Mouse (Mus musculus): ENCODE results near the gene Snx22. TPM values are rescaled to one million over a fixed set of nuclear protein-coding genes. Genes with fewer than 3 reads are reported as not detected.
A peak's percentile ranks its signal among the peaks of the same experiment; 100 is the strongest.

The Snx22 gene
- polyA plus RNA-seq, 1 experiment from 2014 or later, result 2.1 TPM

DNA sequence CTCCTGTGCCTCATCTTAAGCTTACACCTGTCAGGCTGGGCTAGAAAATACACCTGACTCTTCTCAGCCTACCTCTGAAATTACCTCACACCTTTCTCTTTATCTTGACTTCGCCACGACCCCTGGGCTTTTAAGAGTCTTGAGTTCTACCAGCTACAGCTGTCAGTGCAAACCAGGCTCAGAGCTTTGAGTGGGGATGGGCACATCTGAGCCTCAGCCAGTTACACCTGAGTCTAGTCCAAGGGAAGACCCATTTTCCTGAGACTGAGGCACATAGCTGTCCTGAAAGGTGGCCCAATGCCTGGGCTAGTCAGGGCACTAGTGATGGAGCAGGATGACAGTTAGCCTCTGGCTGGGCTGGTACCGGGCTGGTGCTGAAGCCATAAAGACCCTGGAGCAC is 2.7 kb downstream of the Snx22 start:
- Histone ChIP-seq H3K9ac (ENCODE audit: low read depth, low read length) (no peak overlapping the region), H3K4me1 (ENCODE audit: control insufficient read depth, insufficient read depth, low read length) (peaks cover 4% of the 10 kb centered on the region), H3K27me3 (ENCODE audit: control insufficient read depth, insufficient read depth, low read length) (peaks cover 17% of the 10 kb centered on the region), H3K9me3 (replicated peaks; ENCODE audit: control insufficient read depth, low read length) (no peaks in the 10 kb centered on the region), H3K4me2 (no peak overlapping the region), H3K4me3 (ENCODE audit: low read depth, low read length) (no peak overlapping the region), H3K27ac (ENCODE audit: low read depth, low read length) (no peak overlapping the region), H3K36me3 (ENCODE audit: control insufficient read depth, insufficient read depth, low read length) (peaks cover 33% of the 10 kb centered on the region)
- ATAC-seq (replicated peaks; ENCODE audit: insufficient number of reproducible peaks, low FRiP score, low TSS enrichment), result no peak
- WGBS (ENCODE audit: insufficient replicate concordance), result 90% methylated on average over 3 of the region's 3 CpGs

DNA sequence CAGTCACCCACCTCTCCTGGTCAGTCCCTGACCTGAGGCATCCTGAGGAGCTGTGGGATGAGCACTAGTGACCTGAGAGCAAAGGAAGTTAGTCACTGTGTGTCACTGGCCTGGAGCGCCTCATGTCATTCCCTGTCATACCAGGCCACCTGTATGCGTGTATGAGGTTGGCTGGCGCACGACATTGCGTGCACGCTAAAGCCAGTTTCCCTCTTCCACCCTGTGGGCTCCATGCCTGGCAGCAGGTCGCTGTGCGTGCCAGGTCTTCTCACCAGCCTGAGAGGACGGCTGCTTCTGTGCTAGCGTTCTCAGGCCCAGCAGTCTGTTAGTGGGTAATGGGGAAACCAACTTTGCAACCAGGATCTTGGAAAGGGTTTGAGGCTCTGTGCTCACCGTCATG is 5.2 kb downstream of the Snx22 start:
- H3K4me2 ChIP-seq, result no peak overlapping the region
- 96% methylated on average over 11 of the region's 11 CpGs for WGBS (ENCODE audit: insufficient replicate concordance)
- no peak overlapping the region for H3K4me3 ChIP-seq (ENCODE audit: low read depth, low read length)
- no peak overlapping the region for H3K27ac ChIP-seq (ENCODE audit: low read depth, low read length)
- peaks cover 8% of the 10 kb centered on the region for H3K27me3 ChIP-seq (ENCODE audit: control insufficient read depth, insufficient read depth, low read length)
- peaks cover 33% of the 10 kb centered on the region for H3K36me3 ChIP-seq (ENCODE audit: control insufficient read depth, insufficient read depth, low read length)
- H3K9ac ChIP-seq (ENCODE audit: low read depth, low read length), result no peak overlapping the region
- no peaks in the 10 kb centered on the region for H3K9me3 ChIP-seq (replicated peaks; ENCODE audit: control insufficient read depth, low read length)
- no peak for ATAC-seq (replicated peaks; ENCODE audit: insufficient number of reproducible peaks, low FRiP score, low TSS enrichment)
- H3K4me1 ChIP-seq (ENCODE audit: control insufficient read depth, insufficient read depth, low read length), result peaks cover 15% of the 10 kb centered on the region

DNA sequence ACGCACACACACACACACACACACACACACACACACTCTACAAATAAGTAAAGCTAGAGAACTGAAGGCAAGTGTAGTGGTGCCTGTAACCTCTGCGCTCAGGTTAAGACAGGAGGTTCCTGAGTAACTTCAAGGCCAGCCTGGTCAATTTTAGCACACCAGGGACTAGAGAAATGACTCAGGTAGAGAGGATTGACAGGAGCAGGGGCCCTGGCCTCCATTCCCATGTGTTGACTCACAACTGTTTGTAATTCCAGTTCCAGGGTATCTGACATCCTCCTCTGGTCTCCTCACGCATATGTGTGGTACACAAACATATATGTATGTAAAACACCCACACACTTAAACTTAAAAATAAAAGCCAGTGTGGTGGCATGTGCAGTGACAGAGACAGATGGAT is 6.1 kb downstream of the Snx22 start:
- ATAC-seq (replicated peaks; ENCODE audit: insufficient number of reproducible peaks, low FRiP score, low TSS enrichment), result no peak

DNA sequence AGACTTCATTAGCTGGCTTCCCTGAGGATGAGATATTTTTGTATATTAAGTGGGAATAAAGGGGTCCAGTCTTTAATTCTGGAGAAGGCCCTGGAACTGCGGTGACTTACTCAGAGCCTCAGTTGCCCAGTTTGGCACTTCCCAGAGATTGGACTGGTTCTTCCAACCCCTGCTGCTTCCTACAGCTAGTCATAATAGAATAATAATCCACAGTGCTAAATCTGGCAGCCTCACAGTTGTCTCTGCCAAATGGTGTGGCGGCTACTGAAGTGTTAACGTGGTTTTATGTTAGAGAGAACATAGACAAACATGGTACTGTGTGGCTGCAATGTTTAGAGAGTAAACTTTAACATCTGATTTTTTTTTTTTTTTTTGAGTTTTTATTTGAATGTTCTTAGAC is 7.9 kb downstream of the Snx22 start:
- H3K4me2 ChIP-seq, result peak overlapping the region; percentile 78
- no peaks in the 10 kb centered on the region for H3K9me3 ChIP-seq (replicated peaks; ENCODE audit: control insufficient read depth, low read length)
- H3K27me3 ChIP-seq (ENCODE audit: control insufficient read depth, insufficient read depth, low read length), result no peaks in the 10 kb centered on the region
- H3K4me1 ChIP-seq (ENCODE audit: control insufficient read depth, insufficient read depth, low read length), result peaks cover 11% of the 10 kb centered on the region
- no peak overlapping the region for H3K27ac ChIP-seq (ENCODE audit: low read depth, low read length)
- ATAC-seq (replicated peaks; ENCODE audit: insufficient number of reproducible peaks, low FRiP score, low TSS enrichment), result no peak
- H3K4me3 ChIP-seq (ENCODE audit: low read depth, low read length), result peak overlapping the region; percentile 93; the same call in 1 of the 2 replicates
- H3K9ac ChIP-seq (ENCODE audit: low read depth, low read length), result peak overlapping the region; percentile 95
- WGBS (ENCODE audit: insufficient replicate concordance), result 94% methylated on average over 3 of the region's 3 CpGs
- H3K36me3 ChIP-seq (ENCODE audit: control insufficient read depth, insufficient read depth, low read length), result peaks cover 33% of the 10 kb centered on the region

More for the DNA sequence above, 6.1 kb downstream of the Snx22 start:
- H3K4me2 ChIP-seq, result no peak overlapping the region
- peaks cover 33% of the 10 kb centered on the region for H3K36me3 ChIP-seq (ENCODE audit: control insufficient read depth, insufficient read depth, low read length)
- H3K9ac ChIP-seq (ENCODE audit: low read depth, low read length), result no peak overlapping the region
- no peaks in the 10 kb centered on the region for H3K9me3 ChIP-seq (replicated peaks; ENCODE audit: control insufficient read depth, low read length)
- H3K4me1 ChIP-seq (ENCODE audit: control insufficient read depth, insufficient read depth, low read length), result peaks cover 11% of the 10 kb centered on the region
- no peak overlapping the region for H3K27ac ChIP-seq (ENCODE audit: low read depth, low read length)
- WGBS (ENCODE audit: insufficient replicate concordance), result 95% methylated on average over 3 of the region's 3 CpGs
- peaks cover 5% of the 10 kb centered on the region for H3K27me3 ChIP-seq (ENCODE audit: control insufficient read depth, insufficient read depth, low read length)
- no peak overlapping the region for H3K4me3 ChIP-seq (ENCODE audit: low read depth, low read length)

DNA sequence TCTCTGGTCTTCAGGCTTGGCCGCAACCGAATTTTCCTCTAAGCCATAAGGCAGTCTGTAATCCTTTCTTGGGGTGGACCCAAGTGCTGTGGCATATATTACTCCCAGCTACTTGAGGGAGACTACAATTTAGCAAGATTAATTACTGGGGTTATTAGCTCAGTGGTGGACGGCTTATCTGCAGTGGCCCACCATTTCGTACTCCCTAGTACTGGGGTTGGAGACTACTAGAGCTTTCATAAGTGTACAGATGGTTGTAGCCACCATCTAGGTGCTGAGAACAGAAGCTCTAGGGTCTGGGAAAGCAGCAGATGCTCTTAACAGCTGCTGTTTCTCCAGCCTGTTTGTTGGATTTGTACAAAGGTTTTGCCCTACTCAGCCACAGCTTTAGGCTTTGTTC is 8.5 kb downstream of the Snx22 start:
- Histone ChIP-seq H3K27ac (ENCODE audit: low read depth, low read length) (0 out of 2 replicates have a peak overlapping the region, but pooled peaks have one; percentile 1), H3K27me3 (ENCODE audit: control insufficient read depth, insufficient read depth, low read length) (no peaks in the 10 kb centered on the region)
- WGBS (ENCODE audit: insufficient replicate concordance), result 32% methylated on average over 4 of the region's 4 CpGs

DNA sequence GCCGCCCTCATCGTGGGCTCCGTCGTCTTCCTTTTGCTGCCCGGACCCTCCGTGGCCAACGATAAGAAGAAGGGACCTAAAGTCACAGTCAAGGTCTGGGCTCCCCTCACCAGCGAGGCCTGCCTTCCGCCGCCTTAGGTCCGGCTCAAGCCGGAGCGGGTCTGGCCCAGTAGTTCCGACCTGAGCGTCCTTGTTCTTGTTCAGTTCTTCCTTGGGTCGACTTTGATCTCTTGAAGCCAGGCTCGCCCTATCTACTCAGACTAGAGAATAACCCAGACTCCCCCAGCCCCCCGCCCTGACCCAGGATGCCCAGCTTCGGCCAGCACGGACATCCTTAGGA is 9.2 kb downstream of the Snx22 start:
- H3K9ac ChIP-seq (ENCODE audit: low read depth, low read length), result peak overlapping the region; percentile 95
- H3K4me1 ChIP-seq (ENCODE audit: control insufficient read depth, insufficient read depth, low read length), result peaks cover 11% of the 10 kb centered on the region
- ATAC-seq (replicated peaks; ENCODE audit: insufficient number of reproducible peaks, low FRiP score, low TSS enrichment), result peak; percentile 58
- WGBS (ENCODE audit: insufficient replicate concordance), result under 1% methylated on average over 20 of the region's 20 CpGs
- H3K27ac ChIP-seq (ENCODE audit: low read depth, low read length), result peak overlapping the region; percentile 66
- H3K4me2 ChIP-seq, result peak overlapping the region; percentile 78
- H3K4me3 ChIP-seq (ENCODE audit: low read depth, low read length), result peak overlapping the region; percentile 93
- H3K27me3 ChIP-seq (ENCODE audit: control insufficient read depth, insufficient read depth, low read length), result no peaks in the 10 kb centered on the region
- H3K36me3 ChIP-seq (ENCODE audit: control insufficient read depth, insufficient read depth, low read length), result peaks cover 19% of the 10 kb centered on the region
- no peaks in the 10 kb centered on the region for H3K9me3 ChIP-seq (replicated peaks; ENCODE audit: control insufficient read depth, low read length)

More for the DNA sequence above, 8.5 kb downstream of the Snx22 start:
- Histone ChIP-seq H3K9ac (ENCODE audit: low read depth, low read length) (peak overlapping the region; percentile 95), H3K4me3 (ENCODE audit: low read depth, low read length) (peak overlapping the region; percentile 93), H3K4me2 (peak overlapping the region; percentile 78), H3K36me3 (ENCODE audit: control insufficient read depth, insufficient read depth, low read length) (peaks cover 26% of the 10 kb centered on the region), H3K4me1 (ENCODE audit: control insufficient read depth, insufficient read depth, low read length) (peaks cover 11% of the 10 kb centered on the region), H3K9me3 (replicated peaks; ENCODE audit: control insufficient read depth, low read length) (no peaks in the 10 kb centered on the region)
- ATAC-seq (replicated peaks; ENCODE audit: insufficient number of reproducible peaks, low FRiP score, low TSS enrichment), result no peak

DNA sequence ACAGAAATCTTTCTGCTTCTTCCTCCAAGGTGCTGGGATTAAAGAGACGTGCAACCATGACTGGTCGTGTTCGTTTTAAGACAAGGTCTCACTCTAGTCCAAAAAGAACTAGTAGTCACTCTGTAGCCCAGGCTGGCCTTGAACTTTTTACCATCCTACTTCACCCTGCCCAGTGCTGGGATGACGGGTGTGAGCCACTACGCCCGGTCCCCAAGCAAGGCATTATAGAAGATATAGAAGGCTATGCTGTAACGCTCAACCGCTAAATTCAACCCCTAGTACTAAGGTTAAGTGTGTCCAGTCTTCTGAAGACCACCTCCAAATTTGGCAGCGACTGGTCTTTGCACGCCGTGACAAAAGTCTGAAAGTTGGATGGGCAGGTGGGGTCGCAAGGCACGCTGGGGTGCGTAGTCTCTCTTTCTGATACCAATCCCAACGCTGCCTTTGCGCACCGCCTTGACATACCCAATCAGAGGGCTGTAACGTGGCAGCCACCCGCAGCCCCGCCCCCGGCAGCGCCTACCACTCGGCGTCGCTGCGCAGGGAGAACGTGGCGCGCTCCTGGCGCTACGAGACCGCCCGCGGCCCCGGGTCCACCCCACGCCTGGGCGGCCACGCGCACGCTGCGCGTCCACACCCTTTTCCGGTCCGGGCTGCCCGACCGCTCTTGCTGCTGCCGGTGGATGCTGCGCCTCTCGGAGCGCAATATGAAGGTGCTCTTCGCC is 9.8 kb downstream of the Snx22 start, which contains the start of gene Ppib:
Ppib (plus strand) TSS at position 640 of the 725 bp plus-strand sequence.
- H3K4me1 ChIP-seq (ENCODE audit: control insufficient read depth, insufficient read depth, low read length), result peaks cover 11% of the 10 kb centered on the region
- peak; percentile 98 for ATAC-seq (replicated peaks; ENCODE audit: insufficient number of reproducible peaks, low FRiP score, low TSS enrichment)
- H3K9me3 ChIP-seq (replicated peaks; ENCODE audit: control insufficient read depth, low read length), result no peaks in the 10 kb centered on the region
- H3K9ac ChIP-seq (ENCODE audit: low read depth, low read length), result peak within 1 kb of the TSS; percentile 95
- peak within 1 kb of the TSS; percentile 66 for H3K27ac ChIP-seq (ENCODE audit: low read depth, low read length)
- peak within 1 kb of the TSS; percentile 93 for H3K4me3 ChIP-seq (ENCODE audit: low read depth, low read length)
- no peaks in the 10 kb centered on the region for H3K27me3 ChIP-seq (ENCODE audit: control insufficient read depth, insufficient read depth, low read length)
- peaks cover 16% of the 10 kb centered on the region for H3K36me3 ChIP-seq (ENCODE audit: control insufficient read depth, insufficient read depth, low read length)
- WGBS (ENCODE audit: insufficient replicate concordance), result under 1% methylated on average over 51 of the region's 51 CpGs
- H3K4me2 ChIP-seq, result peak within 1 kb of the TSS; percentile 78

DNA sequence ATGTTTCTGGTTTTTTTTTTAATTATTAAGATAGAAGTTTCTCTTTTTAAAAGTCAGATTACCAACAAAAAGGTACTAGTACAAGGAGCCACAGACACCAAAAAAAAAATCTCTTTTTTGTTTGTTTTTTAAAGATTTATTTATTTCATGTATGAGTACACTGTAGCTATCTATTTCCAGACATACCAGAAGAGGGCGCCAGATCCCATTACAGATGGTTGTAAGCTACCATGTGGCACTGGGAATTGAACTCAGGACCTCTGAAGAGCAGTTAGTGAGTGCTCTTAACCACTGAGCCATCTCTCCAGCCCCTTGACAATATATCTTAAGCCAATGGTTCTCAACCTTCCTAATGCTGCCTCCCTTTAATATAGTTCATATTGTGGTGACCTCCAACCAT is 15.9 kb downstream of the Snx22 start:
- Histone ChIP-seq H3K4me3 (ENCODE audit: low read depth, low read length) (no peak overlapping the region), H3K27ac (ENCODE audit: low read depth, low read length) (no peak overlapping the region), H3K4me2 (no peak overlapping the region), H3K36me3 (ENCODE audit: control insufficient read depth, insufficient read depth, low read length) (no peaks in the 10 kb centered on the region), H3K27me3 (ENCODE audit: control insufficient read depth, insufficient read depth, low read length) (no peaks in the 10 kb centered on the region), H3K9ac (ENCODE audit: low read depth, low read length) (no peak overlapping the region), H3K9me3 (replicated peaks; ENCODE audit: control insufficient read depth, low read length) (no peaks in the 10 kb centered on the region), H3K4me1 (ENCODE audit: control insufficient read depth, insufficient read depth, low read length) (no peaks in the 10 kb centered on the region)
- no peak for ATAC-seq (replicated peaks; ENCODE audit: insufficient number of reproducible peaks, low FRiP score, low TSS enrichment)
- WGBS (ENCODE audit: insufficient replicate concordance), result 34% methylated on average over 1 of the region's 1 CpGs

DNA sequence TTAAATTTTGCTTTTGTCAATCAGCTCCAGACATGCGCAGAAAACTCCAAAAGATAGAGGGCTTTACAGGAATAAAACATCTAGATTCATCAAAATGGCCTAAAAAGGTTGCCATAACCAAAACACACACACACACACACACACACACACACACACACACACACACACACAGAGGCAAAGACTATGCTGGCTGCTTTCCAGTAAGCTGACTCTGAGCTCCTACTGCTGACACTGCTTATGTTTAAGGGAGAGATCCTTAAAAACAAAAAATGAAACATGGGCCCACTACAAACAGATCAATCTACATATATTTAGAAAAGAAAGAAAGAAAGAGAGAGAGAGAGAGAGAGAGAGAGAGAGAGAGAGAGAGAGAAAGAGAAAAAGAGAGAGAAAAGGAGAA is 16.8 kb downstream of the Snx22 start:
- no peaks in the 10 kb centered on the region for H3K4me1 ChIP-seq (ENCODE audit: control insufficient read depth, insufficient read depth, low read length)
- ATAC-seq (replicated peaks; ENCODE audit: insufficient number of reproducible peaks, low FRiP score, low TSS enrichment), result no peak
- H3K36me3 ChIP-seq (ENCODE audit: control insufficient read depth, insufficient read depth, low read length), result no peaks in the 10 kb centered on the region
- 86% methylated on average over 1 of the region's 1 CpGs for WGBS (ENCODE audit: insufficient replicate concordance)
- no peaks in the 10 kb centered on the region for H3K9me3 ChIP-seq (replicated peaks; ENCODE audit: control insufficient read depth, low read length)
- no peak overlapping the region for H3K27ac ChIP-seq (ENCODE audit: low read depth, low read length)
- no peak overlapping the region for H3K9ac ChIP-seq (ENCODE audit: low read depth, low read length)
- no peak overlapping the region for H3K4me3 ChIP-seq (ENCODE audit: low read depth, low read length)
- H3K4me2 ChIP-seq, result no peak overlapping the region
- H3K27me3 ChIP-seq (ENCODE audit: control insufficient read depth, insufficient read depth, low read length), result no peaks in the 10 kb centered on the region

Measured in heart, embryonic 11.5 days (tissue).